Mouse (Mus musculus) kidney, adult 2 months (tissue): ENCODE results near the gene Gm10401. TPM values are rescaled to one million over a fixed set of nuclear protein-coding genes. Genes with fewer than 3 reads are reported as not detected.
"Not testable (repeated sequence)": the region's sequence is repeated elsewhere in the genome, so short reads cannot be mapped to it uniquely, and the experiment has no call there.

Experiments used
- DNase-seq: peaks from one replicate; pipeline ENCODE4 v3.0.0; 2021
- H3K27ac ChIP-seq: fragments of 200-500 bp; 2 replicates; pipeline ENCODE4 v1.5.1; 2012; ENCODE audit warnings: low read depth, low read length, control low read depth, inconsistent platforms; ENCODE audit not compliant: insufficient read depth
- H3K27me3 ChIP-seq: fragments of 200-500 bp; replicated peaks from 2 replicates; pipeline ENCODE4 v1.6.1; 2012; ENCODE audit warnings: mild to moderate bottlenecking, moderate library complexity, low read length, inconsistent platforms; ENCODE audit not compliant: control insufficient read depth, insufficient read depth
- H3K36me3 ChIP-seq: fragments of 200-500 bp; 2 replicates; pipeline ENCODE4 v1.6.1; 2012; ENCODE audit warnings: mild to moderate bottlenecking, moderate library complexity, low read length, inconsistent platforms; ENCODE audit not compliant: control insufficient read depth, insufficient read depth
- H3K4me1 ChIP-seq: fragments of 200-500 bp; 2 replicates; pipeline ENCODE4 v1.6.1; 2011; ENCODE audit warnings: low read length; ENCODE audit not compliant: control insufficient read depth, insufficient read depth
- H3K4me3 ChIP-seq: fragments of 200-500 bp; 2 replicates; pipeline ENCODE4 v1.5.1; 2011; ENCODE audit warnings: mild to moderate bottlenecking, low read depth, low read length, control low read depth; ENCODE audit not compliant: insufficient read depth
- CTCF ChIP-seq: fragments of 200-500 bp; conservative IDR thresholded peaks from 2 replicates; pipeline ENCODE4 v1.5.1; 2011; ENCODE audit warnings: low read depth, mild to moderate bottlenecking, control low read depth, low read length, moderate library complexity, mixed read lengths; ENCODE audit not compliant: insufficient read depth, insufficient read length
- POLR2A ChIP-seq: fragments of 200-500 bp; IDR thresholded peaks from one replicate; pipeline ENCODE4 v1.6.1; 2011; ENCODE audit warnings: low read depth, low read length, control low read depth
- WGBS: fragments of 180-500 bp; shearing (Covaris S2); methylation state at CpG from one replicate; pipeline ENCODE4 v1.1.7; 2018; 5-methylcytosine and 5-hydroxymethylcytosine counted together
- polyA plus RNA-seq: library from polyadenylated mRNA; depleted of rRNA; stranded (reverse); fragments of >200 nt; gene quantifications from 2 replicates; pipeline ENCODE4 v1.2.3, GENCODE M21; 2012

Gm10401 gene
- polyA plus RNA-seq, 1 experiment, result not detected

DNA sequence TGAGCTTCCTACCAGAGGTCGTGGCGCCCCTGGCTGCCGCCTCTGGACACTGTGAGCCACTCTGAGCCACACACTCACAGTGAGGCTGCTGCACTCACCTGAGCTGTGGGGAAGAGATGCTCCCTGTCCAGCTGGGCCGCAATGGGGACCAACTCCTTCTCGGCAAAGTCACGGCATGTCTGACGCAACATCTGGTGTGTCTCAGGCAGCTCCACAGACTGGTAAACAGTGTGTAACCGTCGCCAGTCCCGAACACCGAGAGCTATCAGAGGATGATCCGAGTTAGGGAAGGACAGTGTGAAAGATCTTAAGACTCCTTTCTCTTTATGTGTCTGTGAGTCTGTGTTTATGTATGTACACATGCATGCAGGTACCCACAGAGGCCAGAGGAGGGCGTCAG is 19.4 kb upstream of the Gm10401 start:
- Histone ChIP-seq H3K27me3 (no peaks in the 10 kb centered on the region), H3K4me1 (0 out of 2 replicates have a peak, but pooled peaks cover 2% of the 10 kb centered on the region), H3K36me3 (no peaks in the 10 kb centered on the region), H3K4me3 (no peak overlapping the region), H3K27ac (no peak overlapping the region)
- TF ChIP-seq CTCF (no peak), POLR2A (no peak)
- no peak for DNase-seq
- 88% methylated on average over 13 of the region's 13 CpGs for WGBS

GRCm38 (mm10) chr5:115116426-115116825 is 18.3 kb upstream of the Gm10401 start:
- no peak overlapping the region for H3K4me3 ChIP-seq
- H3K36me3 ChIP-seq, result no peaks in the 10 kb centered on the region
- 0 out of 2 replicates have a peak, but pooled peaks cover 2% of the 10 kb centered on the region for H3K4me1 ChIP-seq
- no peak for DNase-seq
- TF ChIP-seq CTCF, result no peak
- no peak for TF ChIP-seq POLR2A
- 88% methylated on average over 3 of the region's 3 CpGs for WGBS
- no peak overlapping the region for H3K27ac ChIP-seq
- no peaks in the 10 kb centered on the region for H3K27me3 ChIP-seq

DNA sequence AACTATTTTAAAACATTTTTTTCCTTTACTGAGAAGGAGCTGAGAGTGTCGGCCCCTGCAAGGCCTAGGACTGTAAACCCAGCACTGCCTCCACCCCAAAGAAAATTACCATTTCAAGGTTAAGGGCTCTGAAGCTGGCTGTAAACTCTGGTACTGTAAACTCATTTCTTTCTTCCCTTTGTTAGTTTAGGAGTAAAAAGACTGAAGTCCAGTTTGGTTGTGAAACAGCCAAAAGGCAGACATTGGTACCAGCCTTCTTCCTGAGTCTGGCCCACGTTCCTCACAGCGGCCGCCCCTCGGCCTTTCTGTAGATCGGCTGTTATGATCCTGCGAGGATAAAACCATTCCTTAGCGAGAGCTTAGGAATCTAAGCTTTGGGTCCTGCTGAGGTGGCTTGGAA is 16.4 kb upstream of the Gm10401 start:
- Histone ChIP-seq H3K4me1 (0 out of 2 replicates have a peak, but pooled peaks cover 1% of the 10 kb centered on the region), H3K4me3 (no peak overlapping the region), H3K36me3 (no peaks in the 10 kb centered on the region), H3K27me3 (no peaks in the 10 kb centered on the region), H3K27ac (no peak overlapping the region)
- DNase-seq, result no peak
- TF ChIP-seq CTCF (no peak), POLR2A (no peak)
- WGBS, result 88% methylated on average over 8 of the region's 8 CpGs

- no peak for DNase-seq
- H3K4me3 ChIP-seq, result no peak overlapping the region
- TF ChIP-seq CTCF, result no peak
- TF ChIP-seq POLR2A, result no peak
- H3K36me3 ChIP-seq, result no peaks in the 10 kb centered on the region
- no peak overlapping the region for H3K27ac ChIP-seq
- 94% methylated on average over 12 of the region's 12 CpGs for WGBS
- H3K27me3 ChIP-seq, result no peaks in the 10 kb centered on the region
- H3K4me1 ChIP-seq, result no peaks in the 10 kb centered on the region
Observed at GRCm38 (mm10) chr5:115113244-115113643, 15.1 kb upstream of the Gm10401 start.

DNA sequence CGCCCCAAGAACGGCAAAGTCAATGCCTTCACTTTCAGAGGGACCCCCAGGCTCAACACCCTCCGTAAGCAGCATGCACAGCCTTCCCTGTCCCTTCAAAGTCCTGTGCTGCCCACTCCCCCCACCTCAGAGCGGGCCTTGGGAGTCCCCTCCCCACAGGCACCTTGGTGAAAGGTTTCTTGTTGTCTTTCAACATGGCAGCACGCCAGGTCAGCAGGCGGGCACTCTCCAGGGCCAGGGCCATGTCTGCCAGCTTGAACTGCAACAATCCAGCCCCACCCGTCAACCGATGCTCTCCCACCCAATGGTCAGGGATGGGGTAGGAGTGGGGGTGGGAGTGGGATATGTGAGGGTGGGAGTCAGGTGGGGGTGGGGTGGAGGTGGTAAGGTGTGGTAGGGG is 13.1 kb upstream of the Gm10401 start:
- no peak overlapping the region for H3K4me3 ChIP-seq
- 83% methylated on average over 8 of the region's 8 CpGs for WGBS
- no peaks in the 10 kb centered on the region for H3K4me1 ChIP-seq
- no peak for DNase-seq
- H3K27me3 ChIP-seq, result no peaks in the 10 kb centered on the region
- no peak overlapping the region for H3K27ac ChIP-seq
- H3K36me3 ChIP-seq, result no peaks in the 10 kb centered on the region
- TF ChIP-seq POLR2A, result no peak
- no peak for TF ChIP-seq CTCF

GRCm38 (mm10) chr5:115103253-115103652 is 5.2 kb upstream of the Gm10401 start:
- H3K27me3 ChIP-seq, H3K36me3 ChIP-seq, H3K27ac ChIP-seq, DNase-seq, H3K4me1 ChIP-seq, H3K4me3 ChIP-seq: not testable (repeated sequence)
- WGBS, result 97% methylated on average over 23 of the region's 23 CpGs

- 87% methylated on average over 2 of the region's 2 CpGs for WGBS
- DNase-seq, result no peak
- no peak overlapping the region for H3K4me3 ChIP-seq
- TF ChIP-seq POLR2A (no peak), CTCF (no peak)
- no peaks in the 10 kb centered on the region for H3K27me3 ChIP-seq
- no peaks in the 10 kb centered on the region for H3K4me1 ChIP-seq
- no peaks in the 10 kb centered on the region for H3K36me3 ChIP-seq
- H3K27ac ChIP-seq, result no peak overlapping the region
Observed at GRCm38 (mm10) chr5:115102231-115102630, 4.1 kb upstream of the Gm10401 start.

- 68% methylated on average over 6 of the region's 6 CpGs for WGBS
- H3K4me3 ChIP-seq, result no peak overlapping the region
- no peak for DNase-seq
- H3K27ac ChIP-seq, result no peak overlapping the region
- no peaks in the 10 kb centered on the region for H3K36me3 ChIP-seq
- H3K4me1 ChIP-seq, result no peaks in the 10 kb centered on the region
- TF ChIP-seq CTCF (no peak), POLR2A (no peak)
- no peaks in the 10 kb centered on the region for H3K27me3 ChIP-seq
Observed at GRCm38 (mm10) chr5:115100473-115100872, 2.4 kb upstream of the Gm10401 start.
